ENCODE assay signal across 11 mouse cellular contexts in the genomic region with DNA sequence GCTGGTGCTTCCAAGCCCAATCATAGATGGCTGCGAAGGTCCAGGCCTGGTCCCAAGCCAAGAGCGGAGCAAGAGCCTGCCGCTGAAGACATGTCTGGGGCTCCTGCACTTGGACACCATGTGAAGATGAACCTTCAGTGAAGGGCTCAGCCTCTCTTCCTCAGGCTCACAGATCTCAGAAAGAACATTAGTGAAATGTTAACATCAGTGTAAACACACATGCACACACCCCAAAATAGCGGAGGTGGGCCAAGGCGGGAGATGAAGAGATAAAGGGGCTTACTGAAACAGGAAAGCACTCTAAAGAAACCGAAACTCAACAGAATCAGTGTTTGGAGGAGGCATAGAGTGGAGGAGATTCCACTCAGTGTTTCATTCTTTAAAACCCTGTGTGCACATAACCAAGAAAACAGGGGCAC. TPM values are rescaled to one million over a fixed set of nuclear protein-coding genes. Genes with fewer than 3 reads are reported as not detected.
A peak's percentile ranks its signal among the peaks of the same experiment; 100 is the strongest.
DNase-seq lines count a peak whose midpoint lies in the region.
"Had no signal": no experiment of that assay in that cellular context is flagged by ENCODE, and none has a peak within 500 bp of the region (broad histone marks: within the 10 kb centered on the region; RNA-seq: fewer than 3 reads in every experiment).

No protein-coding gene starts in this region.

- no peak overlapping the region for H3K4me3 ChIP-seq in forebrain, embryonic 10.5 days
- H3K4me3 ChIP-seq: erythroblast, embryonic 14.5 days had no signal

- 91% methylated on average over 6 of the region's 6 CpGs for WGBS in forebrain, embryonic 10.5 days

- no peaks in the 10 kb centered on the region for H3K9me3 ChIP-seq in forebrain, embryonic 10.5 days

- H3K4me1 ChIP-seq in forebrain, embryonic 10.5 days: 0 out of 2 replicates have a peak, but pooled peaks cover 3% of the 10 kb centered on the region

- no peaks in the 10 kb centered on the region for H3K27me3 ChIP-seq in forebrain, embryonic 10.5 days (ENCODE audit: poor library complexity, severe bottlenecking)

- DNase-seq in adrenal gland, postnatal 14 days: peak; percentile 11
- no peak for DNase-seq in adrenal gland, postnatal 10 days
- peak; percentile 44 to 48 for DNase-seq in spleen, postnatal 36 days (ENCODE audit: low spot score in 2 of 2)
- DNase-seq in spleen, adult 18-20 months: no peak
- DNase-seq in lung, postnatal 10 days: peak; percentile 69
- DNase-seq in right cerebral cortex, postnatal 10 days (ENCODE audit: low spot score in 2 of 2): no peak
- DNase-seq in forebrain, embryonic 10.5 days (ENCODE audit: extremely low spot score, low spot score): no peak
- no peak for DNase-seq in ovary, postnatal 14 days (ENCODE audit: low spot score)

- H3K36me3 ChIP-seq in forebrain, embryonic 10.5 days (replicated peaks): no peaks in the 10 kb centered on the region

- no peak overlapping the region for H3K27ac ChIP-seq in forebrain, embryonic 10.5 days
- H3K27ac ChIP-seq: hindbrain, postnatal 0 days; macrophage had no signal

RNA-seq across cellular contexts. Expression of a gene that starts 48.3 kb away (rescaled TPM):
- 69.5 and 77.3 TPM in 2 replicates for total RNA-seq in adrenal gland, postnatal 14 days (2021)
- 10 to 100 TPM; 69.6 to 93.3 TPM for total RNA-seq in adrenal gland, postnatal 10 days (2021)
- polyA plus RNA-seq in forebrain, embryonic 10.5 days (2016; fragmentation: Nextera tagmentation; extraction: Ambion mirVana): 14.2 and 16.8 TPM in 2 replicates

Comparison
In these comparisons a context has a peak if more than half of its experiments do, and no peak if none do; other contexts are left out.
1. DNase-seq: peak in adrenal gland, postnatal 14 days (single experiment), spleen, postnatal 36 days (2 of 2) and lung, postnatal 10 days (single experiment); none in adrenal gland, postnatal 10 days (single experiment), spleen, adult 18-20 months (0 of 2), right cerebral cortex, postnatal 10 days (0 of 2), forebrain, embryonic 10.5 days (single experiment) and ovary, postnatal 14 days (single experiment).